Mouse (Mus musculus) limb, embryonic 11.5 days (tissue): ENCODE results near the gene Sorbs1. TPM values are rescaled to one million over a fixed set of nuclear protein-coding genes. Genes with fewer than 3 reads are reported as not detected.
A peak's percentile ranks its signal among the peaks of the same experiment; 100 is the strongest.

Experiments
- ATAC-seq: fragments of 200-750 bp; cut with Nextera tagmentation; 2 replicates; pipeline ENCODE4 v1.8.0; 2017; ENCODE audit warnings: low read depth; ENCODE audit not compliant: insufficient number of reproducible peaks, low FRiP score, low TSS enrichment
- DNase-seq: peaks from one replicate; pipeline ENCODE4 v3.0.0-alpha.2; 2015; ENCODE audit warnings: low spot score
- H3K27ac ChIP-seq: fragments of 300-500 bp; sonication (generic); replicated peaks from 2 replicates; pipeline ENCODE4 v1.5.1; 2014; ENCODE audit warnings: low read depth, mild to moderate bottlenecking, low read length
- H3K27me3 ChIP-seq: fragments of 300-500 bp; sonication (generic); 2 replicates; pipeline ENCODE4 v1.6.1; 2014; ENCODE audit warnings: mild to moderate bottlenecking, low read length, mixed read lengths; ENCODE audit not compliant: control insufficient read depth, insufficient read depth
- H3K36me3 ChIP-seq: fragments of 300-500 bp; sonication (generic); 2 replicates; pipeline ENCODE4 v1.6.1; 2014; ENCODE audit warnings: mild to moderate bottlenecking, low read length, moderate library complexity, mixed read lengths; ENCODE audit not compliant: control insufficient read depth, insufficient read depth
- H3K4me1 ChIP-seq: fragments of 300-500 bp; sonication (generic); 2 replicates; pipeline ENCODE4 v1.6.1; 2014; ENCODE audit warnings: low read length, mixed read lengths; ENCODE audit not compliant: control insufficient read depth, insufficient read depth
- H3K4me2 ChIP-seq: fragments of 300-500 bp; sonication (generic); 2 replicates; pipeline ENCODE4 v1.6.1; 2014; ENCODE audit warnings: low read depth, mild to moderate bottlenecking, moderate library complexity; ENCODE audit not compliant: severe bottlenecking
- H3K4me3 ChIP-seq: fragments of 300-500 bp; sonication (generic); 2 replicates; pipeline ENCODE4 v1.5.1; 2014; ENCODE audit warnings: low read depth, low read length
- H3K9ac ChIP-seq: fragments of 300-500 bp; sonication (generic); 2 replicates; pipeline ENCODE4 v1.6.1; 2014; ENCODE audit warnings: mild to moderate bottlenecking, low read length
- H3K9me3 ChIP-seq: fragments of 300-500 bp; sonication (generic); 2 replicates; pipeline ENCODE4 v1.6.1; 2016; ENCODE audit warnings: low read length; ENCODE audit not compliant: control insufficient read depth
- WGBS: fragments of 180-500 bp; shearing (Covaris S2); extraction: QIAGEN DNeasy Blood & Tissue Kit; methylation state at CpG from one replicate; pipeline ENCODE4 v1.1.7; 2014; 5-methylcytosine and 5-hydroxymethylcytosine counted together
- polyA plus RNA-seq: library from polyadenylated mRNA; unstranded; fragments of >200 nt; fragmentation: Nextera tagmentation; extraction: Ambion mirVana; gene quantifications from 2 replicates; pipeline ENCODE4 v1.2.1, GENCODE M21; 2014

Sorbs1 gene
- polyA plus RNA-seq, 1 experiment from 2014 or later: 25.8 TPM

DNA sequence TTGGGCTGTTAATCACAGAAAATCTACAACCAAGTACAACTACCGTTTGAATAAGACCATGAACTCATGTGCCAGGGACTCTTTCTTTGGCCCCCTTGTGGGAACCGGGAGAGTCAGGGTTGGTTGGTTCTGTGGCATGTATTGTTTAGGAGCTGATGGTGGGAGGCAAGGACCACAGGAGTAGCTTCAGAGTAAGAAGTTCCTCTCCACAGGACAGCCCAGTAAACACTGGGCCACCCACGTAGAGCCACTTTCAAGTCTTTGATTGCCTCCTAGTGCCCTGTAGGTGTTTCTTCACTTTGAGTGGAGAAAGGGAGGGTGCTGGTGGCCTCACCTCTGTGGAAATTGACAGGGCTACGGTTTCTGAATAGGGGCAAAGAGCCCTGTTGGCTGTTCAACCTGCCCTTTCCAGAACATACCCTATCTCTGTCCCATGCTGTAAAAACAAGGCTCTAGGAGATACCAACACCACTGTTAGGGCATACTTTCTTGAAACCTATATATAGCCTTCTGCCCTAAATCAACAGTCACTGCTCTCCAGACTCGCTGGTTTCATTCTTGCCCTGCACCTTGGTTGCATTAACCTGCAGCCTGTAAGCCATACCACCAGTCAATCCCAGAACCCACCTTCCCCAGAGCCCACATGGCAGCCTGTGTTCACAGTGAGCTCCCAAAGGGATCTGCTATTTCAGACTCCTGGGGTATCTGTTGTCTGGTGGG is 35.4 kb upstream of the Sorbs1 start:
- Histone ChIP-seq H3K27ac (no peak overlapping the region), H3K4me2 (no peak overlapping the region), H3K9me3 (no peaks in the 10 kb centered on the region), H3K4me1 (0 out of 2 replicates have a peak, but pooled peaks cover 3% of the 10 kb centered on the region), H3K9ac (no peak overlapping the region), H3K27me3 (no peaks in the 10 kb centered on the region), H3K4me3 (no peak overlapping the region), H3K36me3 (peaks cover 11% of the 10 kb centered on the region; the same call in 1 of the 2 replicates)
- DNase-seq: peak; percentile 33
- 35% methylated on average over 5 of the region's 5 CpGs for WGBS
- ATAC-seq: no peak

DNA sequence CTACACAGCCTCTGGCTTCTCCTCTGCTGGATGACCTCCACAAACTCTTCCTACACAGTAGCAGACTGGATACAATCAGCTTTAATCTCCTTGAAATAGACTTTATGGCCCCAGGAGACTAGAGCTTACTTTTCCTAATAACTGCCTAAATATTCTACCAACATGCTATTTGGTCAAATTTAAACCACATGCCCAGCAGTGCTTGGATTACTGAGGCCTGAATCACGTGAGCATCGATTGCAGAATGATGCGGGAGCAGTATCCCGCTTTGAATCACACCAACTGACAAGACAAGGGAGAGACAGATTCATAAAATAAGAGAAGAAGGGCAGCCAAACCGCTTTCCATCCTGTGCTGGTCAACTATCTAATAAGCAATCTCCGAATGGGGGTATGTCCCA is 34.8 kb upstream of the Sorbs1 start:
- Histone ChIP-seq H3K4me3 (no peak overlapping the region), H3K27me3 (no peaks in the 10 kb centered on the region), H3K4me2 (no peak overlapping the region), H3K9me3 (no peaks in the 10 kb centered on the region), H3K9ac (no peak overlapping the region), H3K27ac (no peak overlapping the region), H3K36me3 (peaks cover 9% of the 10 kb centered on the region; the same call in 1 of the 2 replicates), H3K4me1 (0 out of 2 replicates have a peak, but pooled peaks cover 3% of the 10 kb centered on the region)
- WGBS: 81% methylated on average over 6 of the region's 6 CpGs
- DNase-seq (no peak), ATAC-seq (no peak)

DNA sequence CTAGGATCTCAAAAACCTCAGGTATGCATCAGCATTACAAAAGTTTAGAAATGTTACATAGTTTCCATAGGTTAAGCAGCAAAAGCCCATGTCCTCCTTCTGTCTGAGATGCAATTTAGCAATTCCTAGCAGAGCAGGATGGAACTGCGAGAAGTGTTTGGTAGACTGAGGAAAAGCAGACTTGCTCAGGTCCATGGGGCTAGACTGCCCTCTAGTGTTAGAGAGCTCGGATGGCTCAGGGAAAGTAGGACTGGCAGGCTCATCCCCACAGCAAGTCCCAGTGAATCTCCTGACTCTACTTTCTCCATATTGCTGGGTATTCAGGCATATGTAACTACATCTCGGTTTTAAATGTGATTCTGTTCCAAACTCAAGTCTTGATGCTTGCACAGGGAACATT is 31.3 kb upstream of the Sorbs1 start:
- peak; percentile 77 for DNase-seq
- no peak overlapping the region for H3K4me2 ChIP-seq
- 10% methylated on average over 3 of the region's 3 CpGs for WGBS
- H3K9me3 ChIP-seq: no peaks in the 10 kb centered on the region
- no peak overlapping the region for H3K4me3 ChIP-seq
- no peak overlapping the region for H3K9ac ChIP-seq
- no peak for ATAC-seq
- H3K27ac ChIP-seq: no peak overlapping the region
- H3K36me3 ChIP-seq: no peaks in the 10 kb centered on the region
- H3K27me3 ChIP-seq: no peaks in the 10 kb centered on the region
- 0 out of 2 replicates have a peak, but pooled peaks cover 3% of the 10 kb centered on the region for H3K4me1 ChIP-seq

DNA sequence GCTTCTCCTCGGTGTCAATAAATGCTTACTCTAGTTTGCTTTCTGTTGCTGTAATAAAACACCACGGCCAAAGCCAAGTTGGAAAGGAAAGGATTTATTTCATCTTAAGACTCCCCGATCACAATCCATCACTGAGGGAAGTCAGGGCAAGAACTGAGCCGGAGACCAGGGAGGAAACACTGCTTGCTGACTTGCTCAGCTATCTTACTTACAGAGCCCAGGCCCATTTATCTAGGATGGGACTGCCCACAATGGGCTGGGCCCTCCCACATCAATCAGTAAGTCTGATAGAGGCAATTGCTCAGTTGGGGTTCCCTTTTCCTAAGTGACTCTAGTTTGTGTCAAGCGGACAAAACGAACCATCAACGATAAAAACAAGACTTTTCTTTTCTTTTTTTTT is 29.2 kb upstream of the Sorbs1 start:
- H3K27ac ChIP-seq: no peak overlapping the region
- no peak overlapping the region for H3K4me2 ChIP-seq
- ATAC-seq (no peak), DNase-seq (no peak)
- no peak overlapping the region for H3K9ac ChIP-seq
- no peaks in the 10 kb centered on the region for H3K27me3 ChIP-seq
- no peak overlapping the region for H3K4me3 ChIP-seq
- WGBS: 83% methylated on average over 7 of the region's 7 CpGs
- no peaks in the 10 kb centered on the region for H3K36me3 ChIP-seq
- H3K9me3 ChIP-seq: no peaks in the 10 kb centered on the region
- no peaks in the 10 kb centered on the region for H3K4me1 ChIP-seq

- no peaks in the 10 kb centered on the region for H3K4me1 ChIP-seq
- H3K27me3 ChIP-seq: no peaks in the 10 kb centered on the region
- H3K4me3 ChIP-seq: no peak overlapping the region
- no peak overlapping the region for H3K9ac ChIP-seq
- no peak overlapping the region for H3K27ac ChIP-seq
- 88% methylated on average over 6 of the region's 6 CpGs for WGBS
- no peak overlapping the region for H3K4me2 ChIP-seq
- DNase-seq: no peak
- no peak for ATAC-seq
- H3K36me3 ChIP-seq: no peaks in the 10 kb centered on the region
- H3K9me3 ChIP-seq: no peaks in the 10 kb centered on the region; the same call in 1 of the 2 replicates
Measured at GRCm38 (mm10) chr19:40536526-40536925, 22.9 kb upstream of the Sorbs1 start.

DNA sequence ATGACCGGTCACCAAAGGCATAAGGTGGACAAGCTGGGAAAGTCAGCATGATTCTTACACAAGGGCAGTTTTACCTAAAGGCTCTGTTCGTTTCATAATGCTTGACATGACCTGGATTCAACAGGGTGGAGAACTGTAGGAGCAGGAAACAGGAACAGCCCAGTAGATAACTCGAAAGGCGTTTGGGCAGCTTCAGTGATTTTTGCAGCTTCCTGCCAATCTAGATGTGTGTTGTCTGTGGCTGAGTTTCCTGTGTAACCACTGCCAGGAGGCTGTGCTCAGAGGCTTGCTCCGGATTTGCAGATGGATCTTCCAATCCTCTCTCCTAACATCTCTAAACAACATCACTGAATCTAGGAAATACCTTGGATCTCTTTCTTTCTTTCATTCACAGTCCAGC is 18.9 kb upstream of the Sorbs1 start:
- Histone ChIP-seq H3K36me3 (no peaks in the 10 kb centered on the region), H3K27ac (no peak overlapping the region), H3K27me3 (no peaks in the 10 kb centered on the region), H3K9ac (no peak overlapping the region), H3K4me3 (no peak overlapping the region), H3K4me2 (no peak overlapping the region), H3K4me1 (no peaks in the 10 kb centered on the region), H3K9me3 (no peaks in the 10 kb centered on the region; the same call in 1 of the 2 replicates)
- no peak for DNase-seq
- WGBS: 89% methylated on average over 5 of the region's 5 CpGs
- no peak for ATAC-seq

GRCm38 (mm10) chr19:40530323-40530722 is 16.7 kb upstream of the Sorbs1 start:
- WGBS: 96% methylated on average over 2 of the region's 2 CpGs
- no peak overlapping the region for H3K4me3 ChIP-seq

GRCm38 (mm10) chr19:40528254-40528653 is 14.7 kb upstream of the Sorbs1 start:
- no peaks in the 10 kb centered on the region for H3K4me1 ChIP-seq
- no peak overlapping the region for H3K4me3 ChIP-seq
- DNase-seq: no peak
- no peaks in the 10 kb centered on the region for H3K27me3 ChIP-seq
- H3K27ac ChIP-seq: no peak overlapping the region
- no peaks in the 10 kb centered on the region for H3K36me3 ChIP-seq
- H3K9ac ChIP-seq: no peak overlapping the region
- no peak overlapping the region for H3K4me2 ChIP-seq
- H3K9me3 ChIP-seq: no peaks in the 10 kb centered on the region; the same call in 1 of the 2 replicates
- ATAC-seq: no peak

More at GRCm38 (mm10) chr19:40530323-40530722, 16.7 kb upstream of the Sorbs1 start:
- no peak overlapping the region for H3K9ac ChIP-seq
- H3K4me1 ChIP-seq: no peaks in the 10 kb centered on the region
- ATAC-seq (no peak), DNase-seq (no peak)
- no peaks in the 10 kb centered on the region for H3K27me3 ChIP-seq
- H3K9me3 ChIP-seq: no peaks in the 10 kb centered on the region; the same call in 1 of the 2 replicates
- H3K4me2 ChIP-seq: no peak overlapping the region
- H3K36me3 ChIP-seq: no peaks in the 10 kb centered on the region
- no peak overlapping the region for H3K27ac ChIP-seq
